Mouse (Mus musculus) kidney, adult 2 months (tissue): ENCODE data around the gene Dph5. TPM values are rescaled to one million over a fixed set of nuclear protein-coding genes. Genes with fewer than 3 reads are reported as not detected.

Experiments used
- DNase-seq: peaks from one replicate; pipeline ENCODE4 v3.0.0; 2021
- H3K27ac ChIP-seq: fragments of 200-500 bp; 2 replicates; pipeline ENCODE4 v1.5.1; 2012; ENCODE audit warnings: low read depth, low read length, control low read depth, inconsistent platforms; ENCODE audit not compliant: insufficient read depth
- H3K27me3 ChIP-seq: fragments of 200-500 bp; replicated peaks from 2 replicates; pipeline ENCODE4 v1.6.1; 2012; ENCODE audit warnings: mild to moderate bottlenecking, moderate library complexity, low read length, inconsistent platforms; ENCODE audit not compliant: control insufficient read depth, insufficient read depth
- H3K36me3 ChIP-seq: fragments of 200-500 bp; 2 replicates; pipeline ENCODE4 v1.6.1; 2012; ENCODE audit warnings: mild to moderate bottlenecking, moderate library complexity, low read length, inconsistent platforms; ENCODE audit not compliant: control insufficient read depth, insufficient read depth
- H3K4me1 ChIP-seq: fragments of 200-500 bp; 2 replicates; pipeline ENCODE4 v1.6.1; 2011; ENCODE audit warnings: low read length; ENCODE audit not compliant: control insufficient read depth, insufficient read depth
- H3K4me3 ChIP-seq: fragments of 200-500 bp; 2 replicates; pipeline ENCODE4 v1.5.1; 2011; ENCODE audit warnings: mild to moderate bottlenecking, low read depth, low read length, control low read depth; ENCODE audit not compliant: insufficient read depth
- CTCF ChIP-seq: fragments of 200-500 bp; conservative IDR thresholded peaks from 2 replicates; pipeline ENCODE4 v1.5.1; 2011; ENCODE audit warnings: low read depth, mild to moderate bottlenecking, control low read depth, low read length, moderate library complexity, mixed read lengths; ENCODE audit not compliant: insufficient read depth, insufficient read length
- POLR2A ChIP-seq: fragments of 200-500 bp; IDR thresholded peaks from one replicate; pipeline ENCODE4 v1.6.1; 2011; ENCODE audit warnings: low read depth, low read length, control low read depth
- WGBS: fragments of 180-500 bp; shearing (Covaris S2); methylation state at CpG from one replicate; pipeline ENCODE4 v1.1.7; 2018; 5-methylcytosine and 5-hydroxymethylcytosine counted together
- polyA plus RNA-seq: library from polyadenylated mRNA; depleted of rRNA; stranded (reverse); fragments of >200 nt; gene quantifications from 2 replicates; pipeline ENCODE4 v1.2.3, GENCODE M21; 2012; rRNA removed

Gene Dph5
- polyA plus RNA-seq, 1 experiment, result 6.1 TPM

DNA sequence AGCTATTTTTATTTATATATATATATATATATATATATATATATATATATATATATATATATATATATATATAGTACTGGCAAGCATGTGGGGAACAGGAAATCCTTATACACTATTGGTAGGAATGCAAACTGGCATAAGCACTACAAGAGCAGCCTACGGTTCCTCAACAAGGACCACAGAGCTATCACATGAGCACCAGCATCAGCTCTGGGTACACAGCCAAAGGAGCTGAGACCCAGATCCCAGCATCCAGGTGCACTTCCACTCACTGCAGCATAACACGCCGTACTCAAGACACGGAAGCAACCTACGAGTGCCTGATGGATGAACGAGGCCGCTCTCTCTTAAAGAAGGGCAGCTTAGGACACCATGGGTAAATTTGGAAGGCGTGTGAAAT lies 95.6 kb downstream of the Dph5 start:
- 96% methylated on average over 8 of the region's 8 CpGs for WGBS
- DNase-seq, result no peak
- Histone ChIP-seq H3K4me1 (no peaks in the 10 kb centered on the region), H3K27me3 (no peaks in the 10 kb centered on the region), H3K4me3 (no peak overlapping the region), H3K27ac (no peak overlapping the region), H3K36me3 (peaks cover 9% of the 10 kb centered on the region)
- no peak for TF ChIP-seq CTCF
- no peak for TF ChIP-seq POLR2A

Other genes with a start within 250 kb of the Dph5 start
- gene S1pr1, start 172.8 kb upstream of the Dph5 start, polyA plus RNA-seq, result 23.1 and 24.0 TPM in 2 replicates
- 9.2 and 14.6 TPM in 2 replicates for gene Slc30a7, start 119.6 kb downstream of the Dph5 start, polyA plus RNA-seq
- 12.3 and 14.7 TPM in 2 replicates for gene Extl2, start 119.6 kb downstream of the Dph5 start, polyA plus RNA-seq
- gene Vcam1, start 241.9 kb downstream of the Dph5 start, polyA plus RNA-seq, result 4.2 and 7.5 TPM in 2 replicates